Mouse (Mus musculus) midbrain, embryonic 10.5 days (tissue): ENCODE data around the gene Ppp1cc. TPM values are rescaled to one million over a fixed set of nuclear protein-coding genes. Genes with fewer than 3 reads are reported as not detected.
A peak's percentile ranks its signal among the peaks of the same experiment; 100 is the strongest.
"Not testable (repeated sequence)": the region's sequence is repeated elsewhere in the genome, so short reads cannot be mapped to it uniquely, and the experiment has no call there.

Experiments used
- DNase-seq: peaks from one replicate; pipeline ENCODE4 v3.0.0-alpha.2; 2017; ENCODE audit warnings: low spot score
- H3K27ac ChIP-seq: fragments of 300-500 bp; sonication (generic); replicated peaks from 2 replicates; pipeline ENCODE4 v1.5.1; 2016; ENCODE audit warnings: mild to moderate bottlenecking
- H3K27me3 ChIP-seq: fragments of 300-500 bp; sonication (generic); 2 replicates; pipeline ENCODE4 v1.6.1; 2016; ENCODE audit warnings: low read depth, mild to moderate bottlenecking; ENCODE audit not compliant: poor library complexity, severe bottlenecking
- H3K36me3 ChIP-seq: fragments of 300-500 bp; sonication (generic); 2 replicates; pipeline ENCODE4 v1.6.1; 2016; ENCODE audit warnings: mild to moderate bottlenecking, moderate library complexity
- H3K4me1 ChIP-seq: fragments of 300-500 bp; sonication (generic); 2 replicates; pipeline ENCODE4 v1.6.1; 2016
- H3K4me3 ChIP-seq: fragments of 300-500 bp; sonication (generic); 2 replicates; pipeline ENCODE4 v1.5.1; 2016; ENCODE audit warnings: mild to moderate bottlenecking, moderate library complexity
- H3K9me3 ChIP-seq: fragments of 300-500 bp; sonication (generic); replicated peaks from 2 replicates; pipeline ENCODE4 v1.6.1; 2016; ENCODE audit warnings: mild to moderate bottlenecking
- WGBS: fragments of 180-500 bp; shearing (Covaris S2); methylation state at CpG from one replicate; pipeline ENCODE4 v1.1.7; 2016; 5-methylcytosine and 5-hydroxymethylcytosine counted together
- polyA plus RNA-seq: library from polyadenylated mRNA; unstranded; fragments of >200 nt; fragmentation: Nextera tagmentation; extraction: Ambion mirVana; gene quantifications from 2 replicates; pipeline ENCODE4 v1.2.1, GENCODE M21; 2016

Ppp1cc gene
- polyA plus RNA-seq, 1 experiment from 2014 or later, result 339 TPM

- 98% methylated on average over 6 of the region's 6 CpGs for WGBS
- not testable (repeated sequence) for DNase-seq, H3K27ac ChIP-seq, H3K4me1 ChIP-seq, H3K27me3 ChIP-seq, H3K4me3 ChIP-seq
- 0 out of 2 replicates have a peak, but pooled peaks cover 11% of the 10 kb centered on the region for H3K36me3 ChIP-seq
- peaks cover 11% of the 10 kb centered on the region for H3K9me3 ChIP-seq
Measured at GRCm38 (mm10) chr5:122184858-122185257, 26.8 kb downstream of the Ppp1cc start.

DNA sequence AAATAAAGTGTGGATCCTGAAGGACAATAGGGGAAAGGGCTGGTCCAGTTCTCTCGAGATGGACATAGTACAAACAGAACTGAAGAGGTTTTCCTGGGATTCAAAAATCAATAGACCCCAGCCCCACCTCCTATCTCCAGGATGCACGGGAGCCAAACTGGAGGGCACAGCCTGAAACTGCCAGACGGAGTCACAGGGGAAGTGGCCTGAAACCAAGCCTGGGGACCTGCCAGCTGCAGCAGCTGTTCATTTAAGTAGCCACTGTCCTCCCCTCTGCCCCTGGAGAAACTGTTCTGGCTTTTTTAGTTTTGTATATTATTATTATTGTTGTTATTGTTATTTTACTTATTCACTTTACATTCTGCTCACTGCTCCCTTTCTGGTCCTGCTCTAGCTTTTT is 31.0 kb downstream of the Ppp1cc start:
- Histone ChIP-seq H3K4me1 (no peaks in the 10 kb centered on the region; the same call in 1 of the 2 replicates), H3K27me3 (no peaks in the 10 kb centered on the region), H3K27ac (no peak overlapping the region), H3K4me3 (no peak overlapping the region), H3K36me3 (0 out of 2 replicates have a peak, but pooled peaks cover 5% of the 10 kb centered on the region), H3K9me3 (peaks cover 11% of the 10 kb centered on the region)
- 70% methylated on average over 3 of the region's 3 CpGs for WGBS
- DNase-seq, result no peak

GRCm38 (mm10) chr5:122190465-122190864 is 32.4 kb downstream of the Ppp1cc start:
- Histone ChIP-seq H3K9me3 (peaks cover under 1% of the 10 kb centered on the region; the same call in 1 of the 2 replicates), H3K27ac (no peak overlapping the region), H3K36me3 (no peaks in the 10 kb centered on the region), H3K4me1 (no peaks in the 10 kb centered on the region; the same call in 1 of the 2 replicates), H3K4me3 (no peak overlapping the region), H3K27me3 (no peaks in the 10 kb centered on the region)
- DNase-seq, result peak; percentile 33
- 46% methylated on average over 7 of the region's 7 CpGs for WGBS

GRCm38 (mm10) chr5:122191269-122192063 is 33.4 kb downstream of the Ppp1cc start:
- H3K36me3 ChIP-seq, result no peaks in the 10 kb centered on the region
- no peaks in the 10 kb centered on the region for H3K9me3 ChIP-seq
- H3K27ac ChIP-seq, result no peak overlapping the region
- no peak overlapping the region for H3K4me3 ChIP-seq
- WGBS, result 80% methylated on average over 12 of the region's 12 CpGs
- DNase-seq, result no peak
- H3K27me3 ChIP-seq, result no peaks in the 10 kb centered on the region
- H3K4me1 ChIP-seq, result no peaks in the 10 kb centered on the region; the same call in 1 of the 2 replicates

GRCm38 (mm10) chr5:122192347-122192746 is 34.3 kb downstream of the Ppp1cc start:
- DNase-seq, result no peak
- 55% methylated on average over 3 of the region's 4 CpGs for WGBS
- Histone ChIP-seq H3K36me3 (no peaks in the 10 kb centered on the region), H3K27ac (no peak overlapping the region), H3K9me3 (no peaks in the 10 kb centered on the region), H3K4me3 (no peak overlapping the region), H3K27me3 (no peaks in the 10 kb centered on the region), H3K4me1 (no peaks in the 10 kb centered on the region; the same call in 1 of the 2 replicates)

- DNase-seq, result no peak
- WGBS, result 87% methylated on average over 4 of the region's 4 CpGs
- H3K27me3 ChIP-seq, result no peaks in the 10 kb centered on the region
Measured at GRCm38 (mm10) chr5:122200872-122201271, 42.8 kb downstream of the Ppp1cc start.

GRCm38 (mm10) chr5:122201904-122202303 is 43.8 kb downstream of the Ppp1cc start:
- WGBS, result 92% methylated on average over 6 of the region's 6 CpGs
- peaks cover 14% of the 10 kb centered on the region; the same call in 1 of the 2 replicates for H3K9me3 ChIP-seq
- H3K4me1 ChIP-seq, result no peaks in the 10 kb centered on the region
- H3K27me3 ChIP-seq, result no peaks in the 10 kb centered on the region
- H3K4me3 ChIP-seq, result no peak overlapping the region
- no peak for DNase-seq
- no peak overlapping the region for H3K27ac ChIP-seq
- H3K36me3 ChIP-seq, result no peaks in the 10 kb centered on the region

More at GRCm38 (mm10) chr5:122200872-122201271, 42.8 kb downstream of the Ppp1cc start:
- Histone ChIP-seq H3K4me3 (no peak overlapping the region), H3K4me1 (no peaks in the 10 kb centered on the region), H3K9me3 (peaks cover 14% of the 10 kb centered on the region; the same call in 1 of the 2 replicates), H3K27ac (no peak overlapping the region), H3K36me3 (no peaks in the 10 kb centered on the region)

DNA sequence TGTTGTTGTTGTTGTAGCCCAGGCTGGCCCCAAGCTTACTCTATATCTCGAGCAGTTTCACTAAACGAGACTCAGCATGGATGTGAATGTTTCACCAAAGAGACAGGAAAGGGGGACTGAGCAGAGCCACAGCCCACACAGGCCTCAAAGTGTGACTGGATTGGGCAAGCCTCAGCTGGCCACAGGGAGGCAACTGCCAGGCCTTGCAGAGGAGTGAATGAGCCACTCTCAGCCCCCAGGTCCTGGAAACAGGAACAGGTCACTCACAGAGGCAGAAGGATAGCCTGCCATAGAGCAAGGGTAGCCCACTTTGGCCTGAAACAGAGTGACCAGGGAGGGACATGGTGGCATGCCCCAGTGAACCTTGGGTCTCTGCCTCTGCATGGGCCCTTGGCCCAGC is 46.1 kb downstream of the Ppp1cc start:
- Histone ChIP-seq H3K27ac (no peak overlapping the region), H3K4me3 (no peak overlapping the region), H3K9me3 (peaks cover 14% of the 10 kb centered on the region; the same call in 1 of the 2 replicates), H3K27me3 (no peaks in the 10 kb centered on the region), H3K36me3 (no peaks in the 10 kb centered on the region), H3K4me1 (peaks cover 6% of the 10 kb centered on the region)
- 75% methylated on average over 2 of the region's 2 CpGs for WGBS
- no peak for DNase-seq

- peaks cover 27% of the 10 kb centered on the region for H3K4me1 ChIP-seq
- no peaks in the 10 kb centered on the region for H3K27me3 ChIP-seq
- DNase-seq, result no peak
- 92% methylated on average over 4 of the region's 4 CpGs for WGBS
- H3K9me3 ChIP-seq, result peaks cover 1% of the 10 kb centered on the region; the same call in 1 of the 2 replicates
- H3K4me3 ChIP-seq, result no peak within 1 kb of the TSS
- H3K36me3 ChIP-seq, result no peaks in the 10 kb centered on the region
- H3K27ac ChIP-seq, result no peak within 1 kb of the TSS
Measured at GRCm38 (mm10) chr5:122206475-122206874, 48.4 kb downstream of the Ppp1cc start, which contains the start of gene Hvcn1. Gene Hvcn1 (plus strand): TSS chr5:122206804.

DNA sequence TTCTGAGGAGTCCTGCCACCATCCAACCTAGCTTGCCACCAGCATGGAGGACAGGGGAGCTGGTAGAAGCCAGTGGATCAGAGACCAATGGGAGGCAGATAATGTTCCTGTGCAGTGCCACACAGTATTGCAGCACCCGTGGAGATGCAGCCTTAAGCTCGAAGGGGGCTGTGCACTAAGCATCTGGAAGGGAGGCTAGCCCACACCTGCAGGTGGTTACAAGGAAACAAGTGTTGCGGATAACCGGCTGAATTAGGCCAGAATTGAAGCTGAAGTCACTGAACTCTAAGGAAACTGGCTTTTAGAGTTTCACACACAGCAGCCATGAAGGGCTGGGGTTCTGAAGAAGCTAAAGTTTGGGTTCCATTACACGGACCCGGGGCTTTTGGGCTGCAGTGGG is 50.8 kb downstream of the Ppp1cc start:
- Histone ChIP-seq H3K36me3 (no peaks in the 10 kb centered on the region), H3K27me3 (no peaks in the 10 kb centered on the region), H3K4me3 (peak overlapping the region; percentile 58), H3K4me1 (peaks cover 32% of the 10 kb centered on the region), H3K9me3 (no peaks in the 10 kb centered on the region), H3K27ac (peak overlapping the region; percentile 92)
- no peak for DNase-seq
- 39% methylated on average over 6 of the region's 6 CpGs for WGBS

- no peaks in the 10 kb centered on the region for H3K27me3 ChIP-seq
- H3K27ac ChIP-seq, result peak overlapping the region; percentile 92
Measured at GRCm38 (mm10) chr5:122209591-122210368, 51.7 kb downstream of the Ppp1cc start.

GRCm38 (mm10) chr5:122210890-122211289 is 52.8 kb downstream of the Ppp1cc start:
- no peak for DNase-seq
- peak overlapping the region; percentile 58; the same call in 1 of the 2 replicates for H3K4me3 ChIP-seq
- H3K4me1 ChIP-seq, result peaks cover 32% of the 10 kb centered on the region
- 92% methylated on average over 8 of the region's 8 CpGs for WGBS
- no peaks in the 10 kb centered on the region for H3K36me3 ChIP-seq
- no peaks in the 10 kb centered on the region for H3K27me3 ChIP-seq
- peak overlapping the region; percentile 92; the same call in 1 of the 2 replicates for H3K27ac ChIP-seq
- H3K9me3 ChIP-seq, result no peaks in the 10 kb centered on the region

More at GRCm38 (mm10) chr5:122209591-122210368, 51.7 kb downstream of the Ppp1cc start:
- Histone ChIP-seq H3K36me3 (no peaks in the 10 kb centered on the region), H3K4me3 (peak overlapping the region; percentile 58), H3K4me1 (peaks cover 32% of the 10 kb centered on the region), H3K9me3 (no peaks in the 10 kb centered on the region)
- DNase-seq, result peak; percentile 82
- WGBS, result 2% methylated on average over 21 of the region's 21 CpGs
